Mouse (Mus musculus) brain, embryonic 14.5 days (tissue): ENCODE data around the gene Ercc6.

Experiments used
- CTCF ChIP-seq: fragments of 200-500 bp; IDR thresholded peaks from 2 replicates; pipeline ENCODE4 v1.5.1; 2012; ENCODE audit warnings: inconsistent platforms, mild to moderate bottlenecking, moderate library complexity, borderline replicate concordance; ENCODE audit not compliant: insufficient read depth, insufficient read length; ENCODE audit errors: extremely low read depth
- POLR2A ChIP-seq: fragments of 200-500 bp; IDR thresholded peaks from 2 replicates; pipeline ENCODE4 v1.6.1; 2012; ENCODE audit warnings: mild to moderate bottlenecking, inconsistent platforms, borderline replicate concordance; ENCODE audit not compliant: poor library complexity, insufficient read depth, insufficient read length, severe bottlenecking; ENCODE audit errors: extremely low read depth

- TF ChIP-seq POLR2A (no peak), CTCF (no peak)
Measured at GRCm38 (mm10) chr14:32553198-32553903, 40.0 kb downstream of the Ercc6 start.
